Comparison of ENCODE assay signal across 8 mouse cellular contexts in the genomic region with DNA sequence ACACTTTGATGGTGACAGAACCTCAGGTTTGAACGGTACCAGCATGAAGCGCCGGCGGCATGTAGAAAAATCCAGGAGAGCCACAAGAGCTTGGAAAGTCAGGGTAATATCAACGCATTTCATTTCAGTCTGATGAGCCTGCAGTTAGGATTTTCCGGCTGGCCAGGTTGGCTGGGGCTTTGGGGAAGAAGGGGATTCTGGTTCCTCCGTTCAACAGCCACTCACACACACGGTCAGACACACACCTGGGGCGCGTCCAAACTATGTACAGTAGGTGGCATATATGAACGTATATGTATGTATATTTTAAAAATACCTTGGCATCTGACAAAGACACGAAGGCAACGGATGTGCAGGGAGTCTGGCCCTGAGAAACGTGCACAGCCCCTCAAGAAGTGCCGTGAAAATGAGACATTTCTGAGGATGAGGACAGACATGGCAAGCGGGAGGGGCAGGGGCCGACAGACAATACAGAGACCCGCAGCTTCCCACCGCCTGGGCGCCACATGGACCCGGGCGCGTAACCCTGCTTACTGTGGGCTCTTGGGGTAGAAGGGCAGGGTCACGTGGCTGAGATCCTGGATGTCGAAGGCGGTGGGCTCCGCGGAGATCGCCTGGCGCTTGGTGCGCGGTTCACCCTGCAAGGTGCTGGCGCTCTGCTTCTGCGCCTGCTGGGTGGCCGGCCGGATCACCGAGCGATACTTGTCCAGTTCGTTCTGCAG.
DNase-seq lines count a peak whose midpoint lies in the region; ATAC-seq and TF ChIP-seq lines count a peak whose summit lies in the region.

No protein-coding gene starts in this region.

- ATAC-seq in lung, embryonic 16.5 days (ENCODE audit: low read depth) = peak; percentile 67
- ATAC-seq in embryonic facial prominence, embryonic 11.5 days (replicated peaks; ENCODE audit: insufficient number of reproducible peaks, low FRiP score, low TSS enrichment, low read depth) = peak; percentile 90
- peak; percentile 58 for ATAC-seq in heart, postnatal 0 days (ENCODE audit: insufficient read depth, low read depth)
- ATAC-seq in midbrain, embryonic 16.5 days = peak; percentile 85

- peak overlapping the region; percentile 63 for H3K9ac ChIP-seq in lung, embryonic 16.5 days (ENCODE audit: low read length)
- H3K9ac ChIP-seq in embryonic facial prominence, embryonic 11.5 days (replicated peaks; ENCODE audit: low read length) = peak overlapping the region; percentile 70
- peak overlapping the region; percentile 45 for H3K9ac ChIP-seq in heart, postnatal 0 days (replicated peaks; ENCODE audit: low read depth, low read length)
- peak overlapping the region; percentile 86 for H3K9ac ChIP-seq in midbrain, embryonic 16.5 days (ENCODE audit: low read depth, low read length)

- TF ChIP-seq EP300 in heart, postnatal 0 days (IDR thresholded peaks at IDR 0.05; ENCODE audit: low read depth) = no peak

- no peaks in the 10 kb centered on the region for H3K9me3 ChIP-seq in lung, embryonic 16.5 days (ENCODE audit: control insufficient read depth, low read length)
- no peaks in the 10 kb centered on the region for H3K9me3 ChIP-seq in embryonic facial prominence, embryonic 11.5 days (replicated peaks; ENCODE audit: control insufficient read depth, low read length)
- H3K9me3 ChIP-seq in heart, postnatal 0 days (replicated peaks; ENCODE audit: control insufficient read depth, low read length) = no peaks in the 10 kb centered on the region
- no peaks in the 10 kb centered on the region for H3K9me3 ChIP-seq in midbrain, embryonic 16.5 days (replicated peaks; ENCODE audit: control insufficient read depth, low read length, poor library complexity, severe bottlenecking)

- peak overlapping the region; percentile 73 for H3K4me2 ChIP-seq in lung, embryonic 16.5 days (ENCODE audit: low read depth, low read length)
- H3K4me2 ChIP-seq in embryonic facial prominence, embryonic 11.5 days (ENCODE audit: low read depth, low read length) = peak overlapping the region; percentile 95
- peak overlapping the region; percentile 80 for H3K4me2 ChIP-seq in heart, postnatal 0 days (ENCODE audit: low read depth, low read length)
- H3K4me2 ChIP-seq in midbrain, embryonic 16.5 days (ENCODE audit: low read length) = peak overlapping the region; percentile 95

- WGBS in lung, embryonic 16.5 days = 7% methylated on average over 39 of the region's 39 CpGs
- WGBS in embryonic facial prominence, embryonic 11.5 days = 4% methylated on average over 39 of the region's 39 CpGs
- 13% methylated on average over 39 of the region's 39 CpGs for WGBS in heart, postnatal 0 days
- 3% methylated on average over 39 of the region's 39 CpGs for WGBS in midbrain, embryonic 16.5 days

- H3K27me3 ChIP-seq in lung, embryonic 16.5 days (ENCODE audit: control insufficient read depth, insufficient read depth, low read depth, low read length) = no peaks in the 10 kb centered on the region
- H3K27me3 ChIP-seq in embryonic facial prominence, embryonic 11.5 days (ENCODE audit: control insufficient read depth, insufficient read depth, low read length) = no peaks in the 10 kb centered on the region
- 0 out of 2 replicates have a peak, but pooled peaks cover 7% of the 10 kb centered on the region for H3K27me3 ChIP-seq in heart, postnatal 0 days (ENCODE audit: control insufficient read depth, insufficient read depth, low read length)
- no peaks in the 10 kb centered on the region for H3K27me3 ChIP-seq in midbrain, embryonic 16.5 days (ENCODE audit: control insufficient read depth, insufficient read depth, low read depth, low read length)

- H3K4me1 ChIP-seq in lung, embryonic 16.5 days (replicated peaks; ENCODE audit: control insufficient read depth, insufficient read depth, low read length) = peaks cover 11% of the 10 kb centered on the region
- no peaks in the 10 kb centered on the region for H3K4me1 ChIP-seq in embryonic facial prominence, embryonic 11.5 days (ENCODE audit: control insufficient read depth, insufficient read depth, low read length)
- peaks cover 10% of the 10 kb centered on the region for H3K4me1 ChIP-seq in heart, postnatal 0 days (ENCODE audit: control insufficient read depth, insufficient read depth)
- peaks cover 14% of the 10 kb centered on the region for H3K4me1 ChIP-seq in midbrain, embryonic 16.5 days (ENCODE audit: control insufficient read depth, insufficient read depth, low read length)

- TF ChIP-seq CTCF in heart, postnatal 0 days (IDR thresholded peaks at IDR 0.05; ENCODE audit: low read depth) = no peak

- no peaks in the 10 kb centered on the region for H3K36me3 ChIP-seq in lung, embryonic 16.5 days (ENCODE audit: control insufficient read depth, insufficient read depth, low read length)
- no peaks in the 10 kb centered on the region for H3K36me3 ChIP-seq in embryonic facial prominence, embryonic 11.5 days (replicated peaks; ENCODE audit: control insufficient read depth, insufficient read depth, low read depth, low read length)
- no peaks in the 10 kb centered on the region for H3K36me3 ChIP-seq in heart, postnatal 0 days (replicated peaks; ENCODE audit: control insufficient read depth, insufficient read depth, low read length)
- H3K36me3 ChIP-seq in midbrain, embryonic 16.5 days (ENCODE audit: control insufficient read depth, insufficient read depth, low read length) = no peaks in the 10 kb centered on the region

- no peak for DNase-seq in lung, postnatal 14 days
- DNase-seq in embryonic facial prominence, embryonic 11.5 days (ENCODE audit: low spot score) = peak; percentile 67
- no peak for DNase-seq in heart, postnatal 0 days (ENCODE audit: low spot score)
- peak; percentile 37 to 61 for DNase-seq in left cerebral cortex, postnatal 36 days (ENCODE audit: low spot score in 2 of 2)
- no peak for DNase-seq in spleen, postnatal 36 days (ENCODE audit: low spot score in 2 of 2)
- no peak for DNase-seq in thymus, postnatal 14 days

- H3K27ac ChIP-seq in lung, embryonic 16.5 days (ENCODE audit: low read length) = no peak overlapping the region
- H3K27ac ChIP-seq in embryonic facial prominence, embryonic 11.5 days (replicated peaks; ENCODE audit: low read depth, low read length) = no peak overlapping the region
- H3K27ac ChIP-seq in heart, postnatal 0 days (ENCODE audit: low read depth) = no peak overlapping the region
- peak overlapping the region; percentile 84 for H3K27ac ChIP-seq in midbrain, embryonic 16.5 days (ENCODE audit: low read length)

- intact Hi-C loops in left cerebral cortex, postnatal 36 days (cut with DNase I) = loop anchor here (5.0 to 10.0 kb wide), 3 partner anchors 129 to 579 kb away; a partner anchor contains a TSS

- H3K4me3 ChIP-seq in lung, embryonic 16.5 days (ENCODE audit: low read length) = peak overlapping the region; percentile 65
- H3K4me3 ChIP-seq in embryonic facial prominence, embryonic 11.5 days (ENCODE audit: low read depth, low read length) = peak overlapping the region; percentile 64
- H3K4me3 ChIP-seq in heart, postnatal 0 days (ENCODE audit: low read depth, low read length) = peak overlapping the region; percentile 57
- H3K4me3 ChIP-seq in midbrain, embryonic 16.5 days (ENCODE audit: low read depth, low read length) = peak overlapping the region; percentile 83

Comparison
In these comparisons a context has a peak if more than half of its experiments do, and no peak if none do; other contexts are left out.
1. DNase-seq: peak in embryonic facial prominence, embryonic 11.5 days (single experiment) and left cerebral cortex, postnatal 36 days (2 of 2); none in lung, postnatal 14 days (single experiment), heart, postnatal 0 days (single experiment), spleen, postnatal 36 days (0 of 2) and thymus, postnatal 14 days (single experiment).
2. Peak in every context shown above with its lines, with median percentiles within 50 percentile points of each other: ATAC-seq, H3K4me2 ChIP-seq, H3K4me3 ChIP-seq and H3K9ac ChIP-seq.